In the genomic region with DNA sequence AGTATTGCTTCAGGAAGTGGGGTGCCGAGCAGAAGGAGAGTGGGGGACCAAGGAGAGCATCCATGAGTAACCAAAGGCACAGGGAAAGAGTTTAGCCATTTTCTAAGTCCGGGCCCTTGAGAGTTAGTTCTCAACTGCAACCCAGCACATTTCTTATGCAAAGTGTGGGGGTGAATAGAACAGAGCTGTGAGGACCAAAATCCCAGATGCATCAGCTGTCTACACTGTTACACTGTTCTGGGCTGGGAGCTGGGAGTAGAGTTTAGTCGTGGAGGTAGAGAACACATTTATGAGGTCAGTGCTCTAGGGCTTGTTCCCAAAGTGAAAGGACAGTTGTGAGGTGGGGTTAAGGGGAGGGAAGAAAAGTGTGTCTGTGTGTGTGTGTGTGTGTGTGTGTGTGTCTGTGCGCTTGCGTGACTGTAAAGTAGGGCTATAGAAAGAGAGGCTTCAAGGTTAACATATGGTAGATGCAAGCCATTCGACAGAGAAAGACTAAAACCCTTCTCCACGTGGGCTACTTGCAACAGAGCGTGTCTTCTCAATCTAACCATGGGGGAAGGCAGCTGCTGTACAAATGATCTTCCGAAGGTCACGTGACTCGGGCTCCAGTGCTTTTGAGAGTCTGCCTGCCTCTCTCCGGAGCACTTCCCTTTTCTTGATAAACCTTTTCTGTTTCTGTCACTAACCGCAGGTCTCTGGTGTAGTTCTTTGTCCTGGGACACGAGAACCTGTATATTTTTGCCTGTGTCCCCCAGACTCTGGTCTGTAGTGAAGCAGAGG, we compare ENCODE assay signal across 8 mouse cellular contexts.
DNase-seq lines count a peak whose midpoint lies in the region; ATAC-seq and TF ChIP-seq lines count a peak whose summit lies in the region.

No protein-coding gene starts in this region.

- WGBS in hindbrain, embryonic 11.5 days: 65% methylated on average over 14 of the region's 14 CpGs
- 57% methylated on average over 14 of the region's 14 CpGs for WGBS in hindbrain, embryonic 14.5 days
- 41% methylated on average over 14 of the region's 14 CpGs for WGBS in heart, postnatal 0 days
- WGBS in lung, postnatal 0 days: 59% methylated on average over 14 of the region's 14 CpGs

- H3K36me3 ChIP-seq in hindbrain, embryonic 11.5 days (ENCODE audit: control insufficient read depth, insufficient read depth, low read length): no peaks in the 10 kb centered on the region
- H3K36me3 ChIP-seq in hindbrain, embryonic 14.5 days (replicated peaks; ENCODE audit: control insufficient read depth, insufficient read depth): no peaks in the 10 kb centered on the region
- H3K36me3 ChIP-seq in heart, postnatal 0 days (replicated peaks; ENCODE audit: control insufficient read depth, insufficient read depth, low read length): no peaks in the 10 kb centered on the region
- no peaks in the 10 kb centered on the region for H3K36me3 ChIP-seq in lung, postnatal 0 days (ENCODE audit: insufficient read depth, low read length)
- H3K36me3 ChIP-seq in splenic B cell, adult 2 months (ENCODE audit: control insufficient read depth, insufficient read depth, low read length, poor library complexity, severe bottlenecking): no peaks in the 10 kb centered on the region

- H3K9me3 ChIP-seq in hindbrain, embryonic 11.5 days (ENCODE audit: control insufficient read depth, low read length): no peaks in the 10 kb centered on the region
- no peaks in the 10 kb centered on the region for H3K9me3 ChIP-seq in hindbrain, embryonic 14.5 days (ENCODE audit: control insufficient read depth, low read length)
- no peaks in the 10 kb centered on the region for H3K9me3 ChIP-seq in heart, postnatal 0 days (replicated peaks; ENCODE audit: control insufficient read depth, low read length)
- H3K9me3 ChIP-seq in lung, postnatal 0 days (ENCODE audit: low read length): no peaks in the 10 kb centered on the region

- no peak for TF ChIP-seq CTCF in heart, postnatal 0 days (IDR thresholded peaks at IDR 0.05; ENCODE audit: low read depth)
- TF ChIP-seq CTCF in lung, postnatal 0 days (IDR thresholded peaks at IDR 0.05): no peak

- H3K27me3 ChIP-seq in hindbrain, embryonic 11.5 days (ENCODE audit: control insufficient read depth, insufficient read depth, low read length): no peaks in the 10 kb centered on the region
- H3K27me3 ChIP-seq in hindbrain, embryonic 14.5 days (ENCODE audit: control insufficient read depth, insufficient read depth, low read length): no peaks in the 10 kb centered on the region
- H3K27me3 ChIP-seq in heart, postnatal 0 days (ENCODE audit: control insufficient read depth, insufficient read depth, low read length): no peaks in the 10 kb centered on the region
- no peaks in the 10 kb centered on the region for H3K27me3 ChIP-seq in lung, postnatal 0 days (replicated peaks; ENCODE audit: insufficient read depth, low read length)
- no peaks in the 10 kb centered on the region for H3K27me3 ChIP-seq in splenic B cell, adult 2 months (ENCODE audit: control insufficient read depth, insufficient read depth, low read length, poor library complexity, severe bottlenecking)

- ATAC-seq in hindbrain, embryonic 11.5 days (ENCODE audit: low FRiP score): no peak
- no peak for ATAC-seq in hindbrain, embryonic 14.5 days (ENCODE audit: low FRiP score)
- ATAC-seq in heart, postnatal 0 days (ENCODE audit: insufficient read depth, low read depth): no peak
- peak; percentile 37; the same call in 1 of the 2 replicates for ATAC-seq in lung, postnatal 0 days
- ATAC-seq in cerebellum, adult (ENCODE audit: insufficient number of reproducible peaks, low FRiP score, low TSS enrichment): no peak

- H3K4me1 ChIP-seq in hindbrain, embryonic 11.5 days (replicated peaks; ENCODE audit: control insufficient read depth, insufficient read depth, low read length): peaks cover 2% of the 10 kb centered on the region; the same call in 1 of the 2 replicates
- H3K4me1 ChIP-seq in hindbrain, embryonic 14.5 days (replicated peaks; ENCODE audit: control insufficient read depth, insufficient read depth, low read length): no peaks in the 10 kb centered on the region
- H3K4me1 ChIP-seq in heart, postnatal 0 days (ENCODE audit: control insufficient read depth, insufficient read depth): no peaks in the 10 kb centered on the region
- H3K4me1 ChIP-seq in lung, postnatal 0 days (ENCODE audit: insufficient read depth, low read depth, low read length): no peaks in the 10 kb centered on the region

- H3K4me2 ChIP-seq in hindbrain, embryonic 11.5 days (replicated peaks; ENCODE audit: low read depth, low read length): no peak overlapping the region
- H3K4me2 ChIP-seq in hindbrain, embryonic 14.5 days (replicated peaks): no peak overlapping the region
- H3K4me2 ChIP-seq in heart, postnatal 0 days (ENCODE audit: low read depth, low read length): peak overlapping the region; percentile 5; the same call in 1 of the 2 replicates
- H3K4me2 ChIP-seq in lung, postnatal 0 days (replicated peaks; ENCODE audit: low read depth, low read length): no peak overlapping the region

- 0 out of 2 replicates have a peak overlapping the region, but pooled peaks have one; percentile 19 for H3K9ac ChIP-seq in hindbrain, embryonic 11.5 days (ENCODE audit: low read depth, low read length)
- H3K9ac ChIP-seq in hindbrain, embryonic 14.5 days: no peak overlapping the region
- no peak overlapping the region for H3K9ac ChIP-seq in heart, postnatal 0 days (replicated peaks; ENCODE audit: low read depth, low read length)
- H3K9ac ChIP-seq in lung, postnatal 0 days (replicated peaks; ENCODE audit: low read depth): no peak overlapping the region

- no peak overlapping the region for H3K27ac ChIP-seq in hindbrain, embryonic 11.5 days (ENCODE audit: low read depth, low read length)
- H3K27ac ChIP-seq in hindbrain, embryonic 14.5 days: no peak overlapping the region
- H3K27ac ChIP-seq in heart, postnatal 0 days (ENCODE audit: low read depth): no peak overlapping the region
- H3K27ac ChIP-seq in lung, postnatal 0 days (ENCODE audit: low read length): no peak overlapping the region

- no peak overlapping the region for H3K4me3 ChIP-seq in hindbrain, embryonic 11.5 days (ENCODE audit: low read depth, low read length)
- no peak overlapping the region for H3K4me3 ChIP-seq in hindbrain, embryonic 14.5 days (replicated peaks; ENCODE audit: low read length)
- no peak overlapping the region for H3K4me3 ChIP-seq in heart, postnatal 0 days (ENCODE audit: low read depth, low read length)
- H3K4me3 ChIP-seq in lung, postnatal 0 days (ENCODE audit: low read depth, low read length): no peak overlapping the region

- TF ChIP-seq EP300 in heart, postnatal 0 days (IDR thresholded peaks at IDR 0.05; ENCODE audit: low read depth): no peak
- no peak for TF ChIP-seq EP300 in lung, postnatal 0 days (IDR thresholded peaks at IDR 0.05)

- no peak for DNase-seq in hindbrain, embryonic 11.5 days (ENCODE audit: low spot score)
- no peak for DNase-seq in hindbrain, embryonic 14.5 days (ENCODE audit: low spot score)
- peak; percentile 78 for DNase-seq in ES-CJ7 (ENCODE audit: low read depth, low spot score)
- no peak for DNase-seq in heart, postnatal 0 days (ENCODE audit: low spot score)
- DNase-seq in lung, postnatal 0 days (ENCODE audit: low spot score): peak; percentile 77
- peak; percentile 93 for DNase-seq in splenic B cell, adult 2 months (ENCODE audit: low read depth, low spot score)
- no peak for DNase-seq in urinary bladder, postnatal 25 days (ENCODE audit: low spot score)

Comparison
In these comparisons a context has a peak if more than half of its experiments do, and no peak if none do; other contexts are left out.
1. DNase-seq: peak in ES-CJ7 (single experiment), lung, postnatal 0 days (single experiment) and splenic B cell, adult 2 months (single experiment); none in hindbrain, embryonic 11.5 days (single experiment), hindbrain, embryonic 14.5 days (single experiment), heart, postnatal 0 days (single experiment) and urinary bladder, postnatal 25 days (single experiment).